Mouse (Mus musculus) bone marrow, adult 2 months (tissue): ENCODE measurements around the gene Mettl11b. TPM values are rescaled to one million over a fixed set of nuclear protein-coding genes. Genes with fewer than 3 reads are reported as not detected.
"Not testable (repeated sequence)": the region's sequence is repeated elsewhere in the genome, so short reads cannot be mapped to it uniquely, and the experiment has no call there.

Source experiments
- H3K27ac ChIP-seq: fragments of 200-500 bp; 2 replicates; pipeline ENCODE4 v1.5.1; 2012; ENCODE audit warnings: low read depth, mild to moderate bottlenecking, control low read depth, inconsistent platforms, low read length; ENCODE audit not compliant: control insufficient read depth, poor library complexity, insufficient read depth
- H3K4me1 ChIP-seq: fragments of 200-500 bp; 2 replicates; pipeline ENCODE4 v1.6.1; 2011; ENCODE audit warnings: low read length; ENCODE audit not compliant: control insufficient read depth, insufficient read depth
- H3K4me3 ChIP-seq: fragments of 200-500 bp; replicated peaks from 2 replicates; pipeline ENCODE3; 2011; ENCODE audit warnings: mild to moderate bottlenecking, low read depth, low read length, control low read depth; ENCODE audit not compliant: control insufficient read depth
- CTCF ChIP-seq: fragments of 200-500 bp; IDR thresholded peaks from 2 replicates; pipeline ENCODE4 v1.5.1; 2011; ENCODE audit warnings: low read length, control low read depth; ENCODE audit not compliant: control insufficient read depth, insufficient read depth
- POLR2A ChIP-seq: fragments of 200-500 bp; IDR thresholded peaks from 2 replicates; pipeline ENCODE4 v1.6.1; 2011; ENCODE audit warnings: low read depth, mild to moderate bottlenecking, control low read depth, low read length, borderline replicate concordance; ENCODE audit not compliant: control insufficient read depth
- WGBS: fragments of 180-500 bp; shearing (Covaris S2); methylation state at CpG from one replicate; pipeline ENCODE4 v1.1.7; 2018; 5-methylcytosine and 5-hydroxymethylcytosine counted together
- polyA plus RNA-seq: library from polyadenylated mRNA; stranded (reverse); fragments of >200 nt; gene quantifications from 2 replicates; pipeline ENCODE4 v1.2.4, GENCODE M21; 2011; ENCODE audit warnings: low replicate concordance; ENCODE audit not compliant: missing spikeins, insufficient read depth, insufficient read length

Mettl11b gene
- polyA plus RNA-seq: not detected in 2 replicates

DNA sequence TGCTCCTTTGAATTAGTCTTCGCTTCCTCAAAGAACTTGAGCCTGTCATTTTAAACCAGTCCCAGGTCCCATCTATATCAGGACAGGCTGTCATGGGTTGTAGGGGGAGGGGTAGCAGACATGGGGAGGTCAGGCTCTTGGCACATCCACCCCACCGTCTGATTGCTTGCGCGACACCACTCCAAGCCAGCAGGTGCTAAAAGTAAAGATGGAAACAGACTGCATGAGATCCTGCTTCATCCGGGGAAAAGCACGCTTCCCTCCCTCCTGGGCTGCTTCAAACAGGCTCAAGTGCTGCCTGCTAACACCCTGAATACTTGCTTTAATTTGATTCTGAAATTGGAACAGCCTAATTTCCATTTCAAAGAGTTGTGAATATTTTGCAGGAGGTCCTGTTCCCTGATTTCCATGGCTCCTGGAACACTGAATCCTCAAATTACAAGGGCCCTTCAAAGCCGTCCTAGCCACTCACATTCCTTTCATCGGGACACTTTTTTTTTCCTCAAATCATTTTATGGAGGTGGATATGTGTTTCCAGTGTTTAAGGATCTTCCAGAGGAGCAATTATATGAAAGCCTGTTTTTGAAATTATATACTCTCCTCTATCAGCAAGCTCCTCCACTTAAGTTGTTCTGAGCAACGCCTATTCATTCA lies at the start of gene Mettl11b:
TSS of gene Mettl11b (minus strand) at position 127 of the 654 bp plus-strand sequence.
- TF ChIP-seq CTCF (no peak), POLR2A (no peak)
- H3K27ac ChIP-seq: no peak within 1 kb of the TSS
- WGBS: 80% methylated on average over 9 of the region's 9 CpGs
- H3K4me3 ChIP-seq: no peak within 1 kb of the TSS
- H3K4me1 ChIP-seq: no peaks in the 10 kb centered on the region

- 77% methylated on average over 10 of the region's 10 CpGs for WGBS
- Histone ChIP-seq H3K4me1 (no peaks in the 10 kb centered on the region), H3K4me3 (no peak overlapping the region), H3K27ac (no peak overlapping the region)
- TF ChIP-seq CTCF (no peak), POLR2A (no peak)
Measured at GRCm38 (mm10) chr1:163757462-163758207, 32.6 kb upstream of the Mettl11b start.

DNA sequence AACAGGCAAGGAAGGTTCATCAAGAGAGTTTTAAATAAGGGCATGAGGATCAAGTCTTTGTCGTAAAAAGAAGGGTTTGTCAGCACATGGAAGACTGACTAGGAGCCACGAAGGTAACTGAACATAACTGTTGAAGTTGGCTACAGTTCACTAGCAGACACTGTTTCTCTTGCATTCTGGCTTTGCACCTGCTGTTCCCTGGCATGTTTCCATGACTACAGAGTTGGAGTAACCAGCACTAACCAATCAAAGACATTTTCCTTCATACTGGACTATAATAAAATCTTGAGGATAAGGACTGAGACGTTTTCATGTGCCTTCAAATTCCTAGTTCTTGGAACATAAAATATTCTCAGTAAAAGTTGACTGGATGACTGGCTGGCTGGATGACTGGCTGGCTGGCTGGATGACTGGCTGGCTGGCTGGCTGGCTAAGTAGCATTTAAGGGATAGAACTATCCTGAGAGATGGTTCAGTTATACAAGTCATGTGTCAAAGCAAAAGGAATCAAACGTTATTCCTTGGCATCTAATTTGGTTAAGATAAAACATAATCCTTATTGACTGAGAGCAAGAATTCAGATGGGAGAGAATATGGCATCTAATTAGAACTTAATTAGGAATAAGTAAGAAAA lies 26.4 kb upstream of the Mettl11b start:
- H3K27ac ChIP-seq: no peak overlapping the region
- H3K4me1 ChIP-seq: no peaks in the 10 kb centered on the region
- no peak for TF ChIP-seq POLR2A
- TF ChIP-seq CTCF: no peak
- H3K4me3 ChIP-seq: no peak overlapping the region
- 65% methylated on average over 4 of the region's 4 CpGs for WGBS

DNA sequence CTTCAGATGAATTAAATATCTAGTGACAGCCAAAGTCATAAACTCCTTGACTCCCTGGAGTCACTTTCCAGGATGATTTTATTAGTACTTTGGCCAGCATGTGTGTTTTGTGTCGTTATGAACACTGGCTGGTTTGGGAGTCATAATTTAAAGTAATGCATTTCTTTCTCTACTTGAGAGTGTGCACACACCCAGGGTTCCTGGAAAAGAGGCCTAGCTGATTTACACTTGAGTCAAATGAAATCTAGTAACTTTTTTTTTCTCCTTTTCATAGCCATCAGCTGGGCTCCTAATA lies 12.2 kb upstream of the Mettl11b start:
- WGBS: 67% methylated on average over 1 of the region's 1 CpGs
- no peak for TF ChIP-seq CTCF
- no peak for TF ChIP-seq POLR2A
- Histone ChIP-seq H3K27ac (no peak overlapping the region), H3K4me1 (no peaks in the 10 kb centered on the region), H3K4me3 (no peak overlapping the region)

DNA sequence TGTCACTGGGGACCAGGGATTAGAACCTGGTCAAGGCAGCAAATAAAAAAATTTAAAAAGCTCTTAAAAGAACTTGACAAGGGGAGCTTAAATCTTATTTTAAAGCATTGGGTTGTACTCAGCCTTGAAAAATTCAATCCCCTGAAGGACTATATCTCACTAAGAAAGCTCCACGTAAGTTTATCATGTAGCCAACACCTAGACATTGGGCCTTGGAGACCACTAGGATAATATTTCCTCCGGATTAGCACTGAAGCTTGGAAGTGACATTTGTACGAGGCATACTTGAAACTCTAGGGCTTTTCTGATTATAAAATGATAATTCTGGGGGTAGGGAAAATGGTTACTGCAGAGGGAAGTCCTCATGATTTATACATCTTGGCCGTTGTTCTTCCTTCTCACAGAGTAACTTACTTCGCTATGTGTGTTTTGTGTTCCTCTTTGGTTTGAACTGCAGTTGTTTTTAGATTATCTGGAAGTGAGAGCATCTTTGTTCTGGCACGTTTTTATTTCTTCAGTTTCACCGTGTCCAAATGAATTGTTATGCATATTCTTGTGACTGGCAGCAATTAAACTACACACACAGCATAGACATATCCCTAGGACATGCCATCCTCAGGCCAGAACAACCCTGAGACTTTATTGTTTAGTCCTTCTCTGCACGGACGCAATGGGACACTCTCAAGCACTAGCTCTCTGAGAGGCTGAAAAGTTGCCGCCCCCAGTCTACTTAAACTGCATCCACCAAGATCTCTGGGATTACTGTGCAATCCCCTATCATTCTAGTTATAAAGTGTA lies 11.6 kb upstream of the Mettl11b start:
- 67% methylated on average over 10 of the region's 10 CpGs for WGBS
- Histone ChIP-seq H3K4me3 (no peak overlapping the region), H3K27ac (no peak overlapping the region), H3K4me1 (no peaks in the 10 kb centered on the region)
- TF ChIP-seq POLR2A (no peak), CTCF (no peak)

GRCm38 (mm10) chr1:163731166-163731565 lies 6.1 kb upstream of the Mettl11b start:
- H3K4me1 ChIP-seq, H3K4me3 ChIP-seq, H3K27ac ChIP-seq: not testable (repeated sequence)
- WGBS: 87% methylated on average over 10 of the region's 10 CpGs

- 13% methylated on average over 1 of the region's 1 CpGs for WGBS
Measured at GRCm38 (mm10) chr1:163723913-163724312, 1.1 kb downstream of the Mettl11b start.

DNA sequence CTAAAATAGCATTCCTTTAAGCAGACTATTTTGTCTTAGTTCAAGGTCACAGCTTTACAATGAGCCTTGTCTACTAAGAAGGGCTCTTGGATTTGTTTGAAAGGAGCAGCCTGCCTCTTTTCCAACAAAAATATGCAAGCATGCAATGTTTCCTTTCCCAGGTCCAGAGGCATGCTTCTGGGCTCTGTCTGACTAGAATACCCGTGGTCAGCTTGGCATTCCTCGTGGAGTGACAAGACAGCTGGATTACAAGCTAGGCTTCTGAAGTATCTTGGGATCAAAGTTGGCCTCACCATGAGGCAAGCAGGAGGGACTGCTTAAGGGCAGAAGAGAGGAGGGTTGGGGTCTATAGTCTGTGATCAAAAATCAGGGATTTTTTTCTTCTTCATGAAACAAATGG lies 16.4 kb downstream of the Mettl11b start:
- 67% methylated on average over 2 of the region's 2 CpGs for WGBS
- Histone ChIP-seq H3K4me1 (no peaks in the 10 kb centered on the region), H3K27ac (no peak overlapping the region), H3K4me3 (no peak overlapping the region)
- no peak for TF ChIP-seq POLR2A
- TF ChIP-seq CTCF: no peak

More at GRCm38 (mm10) chr1:163723913-163724312, 1.1 kb downstream of the Mettl11b start:
- H3K4me3 ChIP-seq: no peak overlapping the region
- H3K27ac ChIP-seq: no peak overlapping the region
- TF ChIP-seq CTCF: no peak
- no peak for TF ChIP-seq POLR2A
- H3K4me1 ChIP-seq: no peaks in the 10 kb centered on the region
